Mouse (Mus musculus) kidney, adult 9 months (tissue): Measurements from ENCODE around the gene Rfxank.

ENCODE experiments used
- DNase-seq: peaks from one replicate; pipeline ENCODE4 v3.0.0; 2022

The Rfxank gene

GRCm38 (mm10) chr8:70147678-70148607 is 9.0 kb upstream of the Rfxank start:
- no peak for DNase-seq

- no peak for DNase-seq
These were observed 1.0 kb upstream of the Rfxank start for GRCm38 (mm10) chr8:70139981-70140380.

GRCm38 (mm10) chr8:70137890-70138289 is 1.1 kb downstream of the Rfxank start:
- no peak for DNase-seq

GRCm38 (mm10) chr8:70136591-70136990 is 2.4 kb downstream of the Rfxank start:
- no peak for DNase-seq

- DNase-seq = no peak
These were observed 4.0 kb downstream of the Rfxank start for GRCm38 (mm10) chr8:70134931-70135330.

- no peak for DNase-seq
These were observed 4.9 kb downstream of the Rfxank start for GRCm38 (mm10) chr8:70134086-70134485.

GRCm38 (mm10) chr8:70131166-70131883 is 7.6 kb downstream of the Rfxank start, which contains the start of gene Nr2c2ap:
TSS of gene Nr2c2ap (plus strand) at chr8:70131333.
- peak; percentile 85 for DNase-seq

- DNase-seq = no peak
These were observed 8.9 kb downstream of the Rfxank start for GRCm38 (mm10) chr8:70130066-70130465.

- peak; percentile 70 for DNase-seq
These were observed 9.5 kb downstream of the Rfxank start for GRCm38 (mm10) chr8:70129309-70129952.

- DNase-seq = peak; percentile 43
These were observed 10.5 kb downstream of the Rfxank start for GRCm38 (mm10) chr8:70128435-70128834.

GRCm38 (mm10) chr8:70124992-70125391 is 14.0 kb downstream of the Rfxank start:
- no peak for DNase-seq

- no peak for DNase-seq
These were observed 16.1 kb downstream of the Rfxank start for GRCm38 (mm10) chr8:70122863-70123262.

- peak; percentile 56 for DNase-seq
These were observed 18.3 kb downstream of the Rfxank start, which contains the start of gene Ncan for GRCm38 (mm10) chr8:70120667-70121066. TSS of gene Ncan (minus strand) at chr8:70120873.

- DNase-seq = no peak
These were observed 19.9 kb downstream of the Rfxank start for GRCm38 (mm10) chr8:70118726-70119700.

GRCm38 (mm10) chr8:70117611-70118010 is 21.3 kb downstream of the Rfxank start:
- no peak for DNase-seq

- DNase-seq = no peak
These were observed 24.1 kb downstream of the Rfxank start for GRCm38 (mm10) chr8:70114892-70115291.

GRCm38 (mm10) chr8:70114488-70114887 is 24.5 kb downstream of the Rfxank start:
- no peak for DNase-seq

GRCm38 (mm10) chr8:70112401-70113016 is 26.4 kb downstream of the Rfxank start:
- DNase-seq = no peak

GRCm38 (mm10) chr8:70111192-70111795 is 27.7 kb downstream of the Rfxank start:
- DNase-seq = no peak

GRCm38 (mm10) chr8:70110451-70110850 is 28.5 kb downstream of the Rfxank start:
- DNase-seq = no peak

GRCm38 (mm10) chr8:70104922-70105321 is 34.0 kb downstream of the Rfxank start:
- no peak for DNase-seq
